Mouse (Mus musculus): ENCODE data around the gene Olfr1000.

- TF ChIP-seq CTCF (IDR thresholded peaks at IDR 0.05; ENCODE audit: low read depth, low read length) (no peak), POLR2A (IDR thresholded peaks at IDR 0.05; ENCODE audit: insufficient read depth, low read length) (no peak)
These were observed 51.5 kb downstream of the Olfr1000 start for GRCm38 (mm10) chr2:85560226-85560625.
